Mouse (Mus musculus): ENCODE measurements around the gene Rtkn. TPM values are rescaled to one million over a fixed set of nuclear protein-coding genes. Genes with fewer than 3 reads are reported as not detected.

Gene Rtkn
- total and polyA plus RNA-seq, 3 experiments: 5.2 to 27.7 (median 6.7) TPM

DNA sequence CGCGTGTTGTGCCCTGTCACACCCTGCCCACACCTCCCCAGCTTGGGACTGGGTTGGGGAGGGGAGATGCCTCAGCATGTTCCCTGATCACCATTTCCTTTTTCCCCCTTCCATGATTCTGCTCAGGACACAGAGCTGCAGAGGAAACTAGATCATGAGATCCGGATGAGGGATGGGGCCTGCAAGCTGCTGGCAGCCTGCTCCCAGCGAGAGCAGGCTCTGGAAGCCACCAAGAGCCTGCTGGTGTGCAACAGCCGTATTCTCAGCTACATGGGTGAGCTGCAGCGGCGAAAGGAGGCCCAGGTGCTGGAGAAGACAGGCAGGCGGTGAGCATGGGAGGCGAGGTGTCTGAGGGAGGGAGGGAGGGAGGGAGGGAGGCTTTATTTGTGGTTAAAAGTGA, 10.5 kb downstream of the Rtkn start:
- Histone ChIP-seq H3K36me3 (ENCODE audit: control insufficient read depth, insufficient read depth, low read length) (no peaks in the 10 kb centered on the region), H3K79me2 (replicated peaks; ENCODE audit: control insufficient read depth, insufficient read depth, low read length) (no peaks in the 10 kb centered on the region), H3K4me3 (no peak overlapping the region), H3K9ac (ENCODE audit: low read depth, low read length) (no peak overlapping the region), H3K27me3 (ENCODE audit: control insufficient read depth, insufficient read depth, low read length) (no peaks in the 10 kb centered on the region), H3K4me1 (ENCODE audit: control insufficient read depth, insufficient read depth, low read length) (0 out of 2 replicates have a peak, but pooled peaks cover 2% of the 10 kb centered on the region), H3K27ac (no peak overlapping the region)
- WGBS: 49% methylated on average over 9 of the region's 9 CpGs
- intact Hi-C loops (cut with DNase I): no loop called here
- no peak for DNase-seq
- TF ChIP-seq EP300 (IDR thresholded peaks at IDR 0.05; ENCODE audit: insufficient read depth, low read depth, low read length) (no peak), POLR2A (IDR thresholded peaks at IDR 0.05; ENCODE audit: insufficient read depth, low read depth, low read length) (no peak), CTCF (IDR thresholded peaks at IDR 0.05) (no peak)

DNA sequence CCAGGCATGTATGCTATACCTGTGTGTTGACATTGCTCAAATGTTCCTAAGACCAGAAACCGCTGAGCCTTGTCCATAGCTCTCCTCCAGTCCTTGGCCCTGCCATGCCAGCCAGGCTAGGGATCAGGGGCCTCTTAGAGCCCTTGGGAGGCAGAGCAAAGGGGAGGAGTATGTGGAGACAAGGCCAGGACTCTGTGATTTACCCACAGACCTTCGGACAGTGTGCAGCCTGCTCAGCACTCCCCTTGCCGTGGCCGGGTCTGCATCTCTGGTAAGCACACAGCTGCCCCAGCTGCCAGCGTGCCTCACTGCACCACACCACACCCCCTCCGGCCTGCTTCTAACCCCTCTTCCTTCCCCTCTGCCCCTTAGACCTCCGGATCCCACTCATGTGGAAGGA, 12.0 kb downstream of the Rtkn start:
- 56% methylated on average over 7 of the region's 7 CpGs for WGBS
- Histone ChIP-seq H3K9ac (ENCODE audit: low read depth, low read length) (no peak overlapping the region), H3K36me3 (ENCODE audit: control insufficient read depth, insufficient read depth, low read length) (no peaks in the 10 kb centered on the region), H3K4me3 (no peak overlapping the region), H3K27ac (no peak overlapping the region), H3K79me2 (replicated peaks; ENCODE audit: control insufficient read depth, insufficient read depth, low read length) (no peaks in the 10 kb centered on the region), H3K4me1 (ENCODE audit: control insufficient read depth, insufficient read depth, low read length) (0 out of 2 replicates have a peak, but pooled peaks cover 2% of the 10 kb centered on the region), H3K27me3 (ENCODE audit: control insufficient read depth, insufficient read depth, low read length) (no peaks in the 10 kb centered on the region)
- TF ChIP-seq CTCF (IDR thresholded peaks at IDR 0.05) (no peak), EP300 (IDR thresholded peaks at IDR 0.05; ENCODE audit: insufficient read depth, low read depth, low read length) (no peak), POLR2A (IDR thresholded peaks at IDR 0.05; ENCODE audit: insufficient read depth, low read depth, low read length) (no peak)
- DNase-seq: no peak
- intact Hi-C loops (cut with DNase I): no loop called here

DNA sequence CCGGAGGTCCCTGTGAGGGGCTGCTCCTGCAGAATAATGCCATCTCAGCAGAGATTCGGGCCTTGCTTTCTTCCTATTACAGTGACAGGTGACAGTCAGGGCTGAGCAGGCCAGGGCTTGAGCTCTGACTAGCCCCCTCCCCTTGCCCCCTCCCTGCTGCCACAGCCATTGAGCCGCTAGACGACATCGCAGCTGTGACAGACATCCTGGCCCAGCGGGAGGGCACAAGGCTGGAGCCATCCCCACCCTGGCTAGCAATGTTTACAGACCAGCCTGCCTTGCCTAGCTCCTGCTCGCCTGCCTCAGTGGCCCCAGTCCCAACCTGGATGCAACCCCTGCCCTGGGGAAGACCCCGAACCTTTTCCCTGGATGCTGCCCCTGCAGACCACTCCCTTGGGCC, 16.5 kb downstream of the Rtkn start:
- no peaks in the 10 kb centered on the region for H3K36me3 ChIP-seq (ENCODE audit: control insufficient read depth, insufficient read depth, low read length)
- no peak for TF ChIP-seq CTCF (IDR thresholded peaks at IDR 0.05)
- no peak for TF ChIP-seq EP300 (IDR thresholded peaks at IDR 0.05; ENCODE audit: insufficient read depth, low read depth, low read length)
- no peak for TF ChIP-seq POLR2A (IDR thresholded peaks at IDR 0.05; ENCODE audit: insufficient read depth, low read depth, low read length)
- intact Hi-C loops (cut with DNase I): no loop called here
- H3K4me1 ChIP-seq (ENCODE audit: control insufficient read depth, insufficient read depth, low read length): peaks cover 1% of the 10 kb centered on the region; the same call in 1 of the 2 replicates
- DNase-seq: no peak
- no peak overlapping the region for H3K4me3 ChIP-seq
- H3K79me2 ChIP-seq (replicated peaks; ENCODE audit: control insufficient read depth, insufficient read depth, low read length): no peaks in the 10 kb centered on the region
- no peaks in the 10 kb centered on the region for H3K27me3 ChIP-seq (ENCODE audit: control insufficient read depth, insufficient read depth, low read length)
- H3K27ac ChIP-seq: no peak overlapping the region
- no peak overlapping the region for H3K9ac ChIP-seq (ENCODE audit: low read depth, low read length)
- 56% methylated on average over 8 of the region's 8 CpGs for WGBS

DNA sequence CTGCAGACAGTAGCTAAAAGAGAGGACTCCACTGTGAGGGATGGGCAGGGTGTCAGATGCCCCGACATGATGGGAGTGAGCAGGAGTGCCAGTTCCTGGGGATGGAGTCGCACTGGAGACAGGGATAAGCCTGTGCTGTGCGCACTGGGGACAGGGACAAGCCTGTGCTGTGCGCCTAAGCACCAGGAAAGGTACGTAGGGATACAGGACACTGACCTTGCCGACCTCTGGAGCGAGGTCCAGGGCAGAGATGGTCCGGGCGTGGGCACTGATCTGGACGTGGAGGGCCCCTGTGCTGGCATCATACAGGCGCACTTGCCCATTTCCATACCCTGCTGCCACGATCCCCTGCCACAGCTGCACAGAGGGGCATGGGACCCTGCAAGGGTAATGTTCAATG, 17.8 kb downstream of the Rtkn start:
- intact Hi-C loops (cut with DNase I): no loop called here
- WGBS: 84% methylated on average over 12 of the region's 12 CpGs
- no peak overlapping the region for H3K9ac ChIP-seq (ENCODE audit: low read depth, low read length)
- no peak for TF ChIP-seq EP300 (IDR thresholded peaks at IDR 0.05; ENCODE audit: insufficient read depth, low read depth, low read length)
- no peak for TF ChIP-seq POLR2A (IDR thresholded peaks at IDR 0.05; ENCODE audit: insufficient read depth, low read depth, low read length)
- TF ChIP-seq CTCF (IDR thresholded peaks at IDR 0.05): no peak
- H3K4me3 ChIP-seq: no peak overlapping the region
- H3K4me1 ChIP-seq (ENCODE audit: control insufficient read depth, insufficient read depth, low read length): peaks cover 1% of the 10 kb centered on the region; the same call in 1 of the 2 replicates
- H3K79me2 ChIP-seq (replicated peaks; ENCODE audit: control insufficient read depth, insufficient read depth, low read length): no peaks in the 10 kb centered on the region
- no peak overlapping the region for H3K27ac ChIP-seq
- no peaks in the 10 kb centered on the region for H3K36me3 ChIP-seq (ENCODE audit: control insufficient read depth, insufficient read depth, low read length)
- no peaks in the 10 kb centered on the region for H3K27me3 ChIP-seq (ENCODE audit: control insufficient read depth, insufficient read depth, low read length)
- DNase-seq: no peak

DNA sequence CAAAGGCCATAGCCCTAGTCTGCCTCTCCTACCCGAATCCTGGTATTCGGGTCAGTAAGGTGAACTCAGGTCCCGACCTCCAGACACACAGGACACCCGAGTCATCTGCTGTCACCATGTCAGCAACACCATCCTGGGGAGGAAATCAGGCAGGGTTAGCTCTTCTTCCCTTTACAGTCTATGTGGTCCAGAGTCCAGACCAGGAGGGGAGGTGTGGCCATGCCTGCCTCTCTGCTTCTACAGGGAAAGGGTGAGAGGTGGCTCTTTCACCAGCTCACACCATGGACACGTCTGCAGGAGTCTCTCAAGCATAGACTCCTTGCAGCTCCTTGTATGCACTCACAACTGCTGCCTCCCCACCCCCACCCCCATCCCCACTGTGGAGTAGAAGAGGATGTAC, 18.2 kb downstream of the Rtkn start:
- Histone ChIP-seq H3K4me3 (no peak overlapping the region), H3K27me3 (ENCODE audit: control insufficient read depth, insufficient read depth, low read length) (no peaks in the 10 kb centered on the region), H3K27ac (no peak overlapping the region), H3K36me3 (ENCODE audit: control insufficient read depth, insufficient read depth, low read length) (no peaks in the 10 kb centered on the region), H3K79me2 (replicated peaks; ENCODE audit: control insufficient read depth, insufficient read depth, low read length) (no peaks in the 10 kb centered on the region), H3K4me1 (ENCODE audit: control insufficient read depth, insufficient read depth, low read length) (peaks cover 1% of the 10 kb centered on the region; the same call in 1 of the 2 replicates), H3K9ac (ENCODE audit: low read depth, low read length) (no peak overlapping the region)
- no peak for TF ChIP-seq EP300 (IDR thresholded peaks at IDR 0.05; ENCODE audit: insufficient read depth, low read depth, low read length)
- no peak for TF ChIP-seq CTCF (IDR thresholded peaks at IDR 0.05)
- TF ChIP-seq POLR2A (IDR thresholded peaks at IDR 0.05; ENCODE audit: insufficient read depth, low read depth, low read length): no peak
- intact Hi-C loops (cut with DNase I): no loop called here
- WGBS: 76% methylated on average over 5 of the region's 5 CpGs
- no peak for DNase-seq

DNA sequence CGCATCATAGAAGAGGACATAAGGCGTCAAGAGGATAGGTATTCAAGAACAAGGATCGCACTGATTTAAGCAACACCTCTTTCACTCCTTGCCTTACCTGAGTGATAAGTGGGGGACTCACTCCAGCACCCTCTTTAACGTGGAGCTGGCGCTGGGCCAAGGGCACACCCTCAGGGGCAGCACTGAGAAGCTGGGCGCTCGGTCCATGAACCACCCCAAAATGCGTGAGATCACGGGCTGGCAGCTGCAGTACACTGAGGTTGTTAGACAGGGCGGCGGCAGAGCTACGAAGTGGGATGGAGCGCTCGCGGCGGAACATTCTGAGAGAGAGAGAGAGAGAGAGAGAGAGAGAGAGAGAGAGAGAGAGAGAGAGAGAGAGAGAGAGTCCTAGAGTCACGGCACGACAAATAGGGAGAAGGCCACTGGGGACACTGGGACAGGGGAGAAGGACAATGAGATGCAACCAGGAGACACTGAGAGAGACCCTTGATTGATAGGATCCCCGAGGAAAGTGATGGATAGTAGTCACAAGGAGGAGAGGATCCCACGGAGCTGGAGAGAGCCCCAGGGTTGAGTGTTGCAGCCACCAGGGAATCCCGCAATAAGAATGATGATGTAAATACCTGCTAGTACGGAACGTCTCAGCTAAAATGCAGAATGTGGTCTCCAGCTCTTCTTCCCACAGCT, 20.4 kb downstream of the Rtkn start:
- Histone ChIP-seq H3K4me1 (ENCODE audit: control insufficient read depth, insufficient read depth, low read length) (peaks cover 1% of the 10 kb centered on the region; the same call in 1 of the 2 replicates), H3K27me3 (ENCODE audit: control insufficient read depth, insufficient read depth, low read length) (no peaks in the 10 kb centered on the region), H3K27ac (no peak overlapping the region), H3K79me2 (replicated peaks; ENCODE audit: control insufficient read depth, insufficient read depth, low read length) (no peaks in the 10 kb centered on the region), H3K4me3 (peak overlapping the region; percentile 52), H3K9ac (ENCODE audit: low read depth, low read length) (peak overlapping the region; percentile 53), H3K36me3 (ENCODE audit: control insufficient read depth, insufficient read depth, low read length) (no peaks in the 10 kb centered on the region)
- intact Hi-C loops (cut with DNase I): no loop called here
- TF ChIP-seq POLR2A (IDR thresholded peaks at IDR 0.05; ENCODE audit: insufficient read depth, low read depth, low read length) (no peak), EP300 (IDR thresholded peaks at IDR 0.05; ENCODE audit: insufficient read depth, low read depth, low read length) (no peak), CTCF (IDR thresholded peaks at IDR 0.05) (no peak)
- DNase-seq: peak in 1 of 2 experiments; percentile 33
- WGBS: 12% methylated on average over 23 of the region's 23 CpGs
